Mouse (Mus musculus) limb, embryonic 14.5 days (tissue): ENCODE measurements around the gene Il4i1. TPM values are rescaled to one million over a fixed set of nuclear protein-coding genes. Genes with fewer than 3 reads are reported as not detected.

Experiments used
- ATAC-seq: fragments of 200-750 bp; cut with Nextera tagmentation; 2 replicates; pipeline ENCODE4 v1.8.0; 2017; ENCODE audit warnings: low read depth, moderate number of reproducible peaks, moderate TSS enrichment; ENCODE audit not compliant: low FRiP score
- DNase-seq: peaks from one replicate; pipeline ENCODE4 v3.0.0-alpha.2; 2015; ENCODE audit warnings: low spot score
- H3K27ac ChIP-seq: fragments of 300-500 bp; sonication (generic); replicated peaks from 2 replicates; pipeline ENCODE4 v1.5.1; 2014; ENCODE audit warnings: low read depth, mild to moderate bottlenecking, low read length, moderate library complexity, mixed read lengths
- H3K27me3 ChIP-seq: fragments of 300-500 bp; sonication (generic); 2 replicates; pipeline ENCODE4 v1.6.1; 2014; ENCODE audit warnings: low read length, mixed read lengths; ENCODE audit not compliant: control insufficient read depth, insufficient read depth
- H3K36me3 ChIP-seq: fragments of 300-500 bp; sonication (generic); 2 replicates; pipeline ENCODE4 v1.6.1; 2014; ENCODE audit warnings: mild to moderate bottlenecking, low read length, moderate library complexity, mixed read lengths; ENCODE audit not compliant: control insufficient read depth, insufficient read depth
- H3K4me1 ChIP-seq: fragments of 300-500 bp; sonication (generic); 2 replicates; pipeline ENCODE4 v1.6.1; 2014; ENCODE audit warnings: antibody characterized with exemption, low read length, mixed read lengths; ENCODE audit not compliant: control insufficient read depth, insufficient read depth
- H3K4me2 ChIP-seq: fragments of 300-500 bp; sonication (generic); replicated peaks from 2 replicates; pipeline ENCODE4 v1.6.1; 2014; ENCODE audit warnings: low read depth, mild to moderate bottlenecking, low read length, moderate library complexity; ENCODE audit not compliant: severe bottlenecking
- H3K4me3 ChIP-seq: fragments of 300-500 bp; sonication (generic); replicated peaks from 2 replicates; pipeline ENCODE4 v1.5.1; 2014; ENCODE audit warnings: low read length
- H3K9ac ChIP-seq: fragments of 300-500 bp; sonication (generic); 2 replicates; pipeline ENCODE4 v1.6.1; 2014; ENCODE audit warnings: mild to moderate bottlenecking, low read depth, low read length, moderate library complexity; ENCODE audit not compliant: severe bottlenecking
- H3K9me3 ChIP-seq: fragments of 300-500 bp; sonication (generic); 2 replicates; pipeline ENCODE4 v1.6.1; 2016; ENCODE audit warnings: low read length; ENCODE audit not compliant: control insufficient read depth
- POLR2A ChIP-seq: fragments of 200-500 bp; IDR thresholded peaks from 2 replicates; pipeline ENCODE4 v1.8.0; 2012; ENCODE audit warnings: inconsistent platforms, mild to moderate bottlenecking, moderate library complexity, borderline replicate concordance; ENCODE audit not compliant: insufficient read depth, insufficient read length; ENCODE audit errors: extremely low read depth
- WGBS: fragments of 180-500 bp; shearing (Covaris S2); extraction: QIAGEN DNeasy Blood & Tissue Kit; methylation state at CpG from one replicate; pipeline ENCODE4 v1.1.7; 2014; 5-methylcytosine and 5-hydroxymethylcytosine counted together
- polyA plus RNA-seq, 2 experiments: library from polyadenylated mRNA; depleted of rRNA in 1 of 2; stranded (reverse) in 1 of 2; unstranded in 1 of 2; fragments of >200 nt; fragmentation: Nextera tagmentation in 1 of 2; extraction: Ambion mirVana in 1 of 2; gene quantifications; 2 replicates each; pipeline versions ENCODE4 v1.2.1 to v1.2.3; 2012 to 2014

The Il4i1 gene
- polyA plus RNA-seq, 2 experiments = 1.0 to 1.6 TPM

DNA sequence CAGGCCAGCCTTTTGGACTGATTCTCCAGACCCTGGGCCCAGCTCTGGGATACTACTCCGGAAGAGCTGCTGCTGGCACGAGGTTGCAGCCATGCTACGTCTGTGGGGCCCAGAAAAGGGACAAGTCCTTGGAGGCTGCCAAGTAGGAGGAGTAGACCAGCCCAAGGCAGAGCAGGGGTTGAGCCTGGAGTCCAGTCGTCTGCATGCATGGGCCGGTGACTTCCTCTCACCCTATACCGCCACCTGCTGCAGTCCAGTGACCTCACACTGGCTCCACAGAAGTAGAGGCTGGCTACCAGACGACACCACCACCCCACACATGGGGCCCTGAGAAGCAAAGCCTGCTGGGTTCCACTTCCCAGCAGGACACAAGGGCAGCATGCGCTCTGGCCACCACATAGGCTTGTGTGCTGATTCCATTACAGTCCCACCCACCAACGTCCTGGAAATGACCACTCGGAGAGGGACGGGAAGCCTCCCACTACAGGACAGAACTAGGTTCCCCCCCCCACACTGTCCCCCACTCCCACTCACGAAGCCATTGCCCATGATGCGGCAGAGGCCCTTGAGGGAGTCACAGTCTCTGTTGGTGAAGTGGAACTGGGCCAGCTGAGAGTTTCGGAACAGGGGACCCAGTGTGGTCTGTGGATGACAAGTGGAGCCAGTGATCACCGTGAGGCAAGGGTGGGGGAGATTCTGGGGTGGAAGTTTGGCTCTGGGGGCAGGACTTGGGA is 50.3 kb downstream of the Il4i1 start:
- no peak for TF ChIP-seq POLR2A
- Histone ChIP-seq H3K27me3 (no peaks in the 10 kb centered on the region), H3K9me3 (no peaks in the 10 kb centered on the region), H3K9ac (peak overlapping the region; percentile 36; the same call in 1 of the 2 replicates), H3K4me3 (peak overlapping the region; percentile 98; the same call in 1 of the 2 replicates), H3K4me1 (peaks cover 40% of the 10 kb centered on the region), H3K36me3 (peaks cover 55% of the 10 kb centered on the region), H3K4me2 (peak overlapping the region; percentile 94), H3K27ac (no peak overlapping the region)
- DNase-seq (peak; percentile 48), ATAC-seq (no peak)
- WGBS = 65% methylated on average over 13 of the region's 15 CpGs

DNA sequence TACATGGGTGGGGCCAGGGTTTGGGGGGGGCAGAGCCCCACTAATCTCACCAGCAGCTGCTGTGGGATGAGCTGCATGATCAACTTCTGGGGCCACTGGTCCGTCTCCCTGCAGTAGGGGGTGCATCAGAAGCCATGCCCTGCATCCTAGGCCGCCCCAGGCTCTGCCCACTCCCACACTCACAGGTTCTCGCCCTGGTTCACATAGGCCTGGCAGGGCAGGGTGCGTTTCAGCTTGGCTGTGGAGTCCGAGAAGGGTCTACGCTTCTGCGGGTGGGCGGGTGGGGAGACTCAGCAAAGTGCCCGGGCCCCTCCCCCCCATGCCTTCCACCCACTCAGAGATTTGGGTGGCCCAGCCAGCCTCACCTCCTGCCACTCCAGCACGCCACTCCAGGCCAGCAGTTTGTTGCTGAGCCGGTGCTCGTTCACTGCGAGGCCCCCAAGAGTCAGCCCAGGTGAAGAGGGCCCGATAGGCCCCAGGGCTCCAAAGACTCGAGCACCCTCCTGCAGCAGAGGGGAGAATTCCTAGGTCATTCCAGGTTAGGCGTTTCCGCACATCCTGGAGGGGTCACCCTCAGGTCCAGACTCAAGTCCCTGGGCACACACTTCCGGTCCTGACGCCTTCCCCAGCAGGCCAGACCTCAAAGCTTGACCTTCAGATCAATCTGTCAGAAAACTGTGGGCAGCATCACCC is 51.0 kb downstream of the Il4i1 start:
- TF ChIP-seq POLR2A = no peak
- H3K4me2 ChIP-seq = peak overlapping the region; percentile 94
- peak overlapping the region; percentile 100 for H3K9ac ChIP-seq
- H3K36me3 ChIP-seq = peaks cover 49% of the 10 kb centered on the region
- peak overlapping the region; percentile 98 for H3K4me3 ChIP-seq
- H3K9me3 ChIP-seq = no peaks in the 10 kb centered on the region
- no peak overlapping the region for H3K27ac ChIP-seq
- no peak for ATAC-seq
- no peaks in the 10 kb centered on the region for H3K27me3 ChIP-seq
- no peak for DNase-seq
- 69% methylated on average over 17 of the region's 19 CpGs for WGBS
- H3K4me1 ChIP-seq = peaks cover 40% of the 10 kb centered on the region

DNA sequence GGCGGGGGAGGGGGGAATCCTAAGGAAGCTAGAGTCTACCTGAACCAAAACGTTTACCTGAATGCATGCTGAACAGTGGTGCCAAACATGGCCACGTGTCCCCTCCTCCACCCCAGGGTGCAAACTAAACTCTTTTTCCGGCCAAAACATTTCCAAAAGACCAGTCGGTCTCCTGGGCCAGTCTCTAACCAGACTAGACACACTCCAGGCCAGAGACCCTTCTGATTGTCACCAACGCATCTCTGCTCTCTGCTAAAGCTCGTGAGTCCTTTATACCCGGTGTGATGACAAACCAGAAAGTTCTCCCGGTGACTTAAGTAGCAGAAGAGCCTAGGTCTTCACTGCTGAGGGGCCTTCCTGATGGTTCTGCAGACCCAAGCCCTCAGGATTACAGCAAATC is 51.6 kb downstream of the Il4i1 start:
- H3K4me3 ChIP-seq = peak overlapping the region; percentile 98
- H3K4me1 ChIP-seq = peaks cover 40% of the 10 kb centered on the region
- DNase-seq (no peak), ATAC-seq (no peak)
- peaks cover 42% of the 10 kb centered on the region for H3K36me3 ChIP-seq
- no peaks in the 10 kb centered on the region for H3K27me3 ChIP-seq
- 54% methylated on average over 9 of the region's 9 CpGs for WGBS
- peak overlapping the region; percentile 100 for H3K9ac ChIP-seq
- H3K9me3 ChIP-seq = no peaks in the 10 kb centered on the region
- peak overlapping the region; percentile 94 for H3K4me2 ChIP-seq
- TF ChIP-seq POLR2A = no peak
- H3K27ac ChIP-seq = no peak overlapping the region

DNA sequence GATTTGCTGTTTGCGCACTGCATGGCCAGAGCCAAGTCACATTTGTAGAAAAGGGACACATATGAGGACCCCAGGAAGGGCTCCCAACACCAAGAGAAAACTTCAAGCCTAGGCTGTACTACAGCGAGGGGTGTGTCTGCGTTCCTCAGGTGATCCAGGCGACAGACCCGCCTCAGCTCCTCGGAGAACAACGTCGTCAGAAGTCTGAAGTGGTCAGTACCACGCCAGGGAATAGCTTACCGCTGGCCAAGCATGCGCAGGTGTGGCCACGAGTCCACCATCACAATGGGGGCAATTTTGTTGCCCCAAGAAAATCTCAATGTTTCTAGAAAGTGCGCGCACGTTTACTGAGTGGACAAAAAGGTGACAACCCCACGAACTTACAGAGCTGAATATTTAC is 52.3 kb downstream of the Il4i1 start:
- Histone ChIP-seq H3K9me3 (no peaks in the 10 kb centered on the region), H3K9ac (peak overlapping the region; percentile 100), H3K36me3 (peaks cover 36% of the 10 kb centered on the region), H3K4me1 (peaks cover 40% of the 10 kb centered on the region), H3K27me3 (no peaks in the 10 kb centered on the region), H3K27ac (peak overlapping the region; percentile 100), H3K4me2 (peak overlapping the region; percentile 94), H3K4me3 (peak overlapping the region; percentile 98)
- DNase-seq (no peak), ATAC-seq (no peak)
- TF ChIP-seq POLR2A = no peak
- 5% methylated on average over 16 of the region's 16 CpGs for WGBS

DNA sequence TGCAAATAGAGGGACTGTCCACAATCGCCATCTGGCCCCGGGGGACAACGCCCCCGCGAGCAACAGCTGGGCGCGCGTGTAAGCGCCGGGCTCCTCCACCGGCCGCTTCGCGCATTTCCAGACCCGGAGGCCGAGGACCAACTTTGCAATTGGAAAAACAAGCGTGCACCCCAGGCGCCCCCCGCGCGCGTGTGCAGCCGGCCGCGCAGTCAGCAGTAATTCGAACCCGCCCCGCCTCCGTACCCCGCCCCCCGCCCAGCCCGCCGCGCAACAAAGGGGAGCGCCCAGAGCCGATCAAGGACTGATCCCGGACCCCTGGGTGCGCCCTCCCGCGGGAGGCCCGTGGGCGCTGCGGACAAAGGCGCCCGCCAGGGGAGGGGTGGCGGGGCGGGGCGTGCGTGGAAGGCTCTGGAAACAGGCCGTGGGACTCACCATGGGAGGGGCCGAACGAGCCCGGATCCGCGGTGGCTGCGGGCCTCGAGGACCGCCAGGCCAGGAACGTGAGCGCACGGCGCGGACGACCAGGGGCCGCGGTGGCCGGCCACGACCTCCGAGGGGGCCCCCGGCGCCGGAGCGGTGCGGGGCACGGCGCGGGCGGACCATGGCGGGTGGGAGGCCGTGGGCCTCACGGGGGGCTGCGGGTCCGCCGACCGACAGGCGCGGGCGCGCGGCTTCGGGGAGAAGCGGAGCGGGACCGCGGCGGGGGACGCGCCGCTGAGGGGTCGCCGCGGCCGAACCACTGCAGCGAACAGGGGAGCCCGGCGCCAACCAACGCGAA is 52.9 kb downstream of the Il4i1 start:
- under 1% methylated on average over 70 of the region's 108 CpGs for WGBS

More for the DNA sequence above, 52.9 kb downstream of the Il4i1 start:
- H3K27ac ChIP-seq = peak overlapping the region; percentile 100
- TF ChIP-seq POLR2A = peak; percentile 42; the same call in 1 of the 2 replicates
- peak overlapping the region; percentile 100 for H3K9ac ChIP-seq
- H3K27me3 ChIP-seq = no peaks in the 10 kb centered on the region
- DNase-seq = peak; percentile 81
- peak; percentile 66 for ATAC-seq
- no peaks in the 10 kb centered on the region for H3K9me3 ChIP-seq
- peaks cover 29% of the 10 kb centered on the region for H3K36me3 ChIP-seq
- H3K4me2 ChIP-seq = peak overlapping the region; percentile 94
- H3K4me1 ChIP-seq = peaks cover 40% of the 10 kb centered on the region
- H3K4me3 ChIP-seq = peak overlapping the region; percentile 98
